ENCODE assay signal across 8 mouse cellular contexts in the genomic region with DNA sequence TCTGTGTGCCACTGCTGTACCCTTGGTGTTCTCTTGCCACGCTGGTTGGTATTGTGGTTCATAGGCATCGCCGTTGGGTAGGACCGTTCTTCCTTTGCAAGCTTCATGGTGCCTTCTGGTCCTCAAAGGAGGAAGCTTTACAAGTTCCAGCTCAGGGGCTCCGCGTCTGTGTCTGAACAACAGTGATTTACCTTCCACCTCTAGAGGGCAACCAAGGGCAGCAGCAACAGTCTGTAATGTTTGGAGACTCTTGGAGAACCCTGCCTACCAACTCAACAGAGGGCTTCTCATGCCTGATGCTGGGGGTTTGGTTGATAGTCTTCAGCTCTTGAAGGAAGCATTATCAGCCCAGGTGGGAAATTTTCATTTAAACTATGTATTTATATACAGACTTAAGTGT. TPM values are rescaled to one million over a fixed set of nuclear protein-coding genes. Genes with fewer than 3 reads are reported as not detected.
DNase-seq lines count a peak whose midpoint lies in the region; ATAC-seq lines count a peak whose summit lies in the region.

No protein-coding gene starts in this region.

- H3K4me3 ChIP-seq in heart, embryonic 11.5 days (ENCODE audit: low read depth, low read length): no peak overlapping the region

- no peak for ATAC-seq in heart, embryonic 11.5 days (replicated peaks; ENCODE audit: insufficient number of reproducible peaks, low FRiP score, low TSS enrichment)

- peaks cover 3% of the 10 kb centered on the region; the same call in 1 of the 2 replicates for H3K4me1 ChIP-seq in heart, embryonic 11.5 days (ENCODE audit: control insufficient read depth, insufficient read depth, low read length)

- no peaks in the 10 kb centered on the region for H3K36me3 ChIP-seq in heart, embryonic 11.5 days (ENCODE audit: control insufficient read depth, insufficient read depth, low read length)

- no peak overlapping the region for H3K4me2 ChIP-seq in heart, embryonic 11.5 days

- 69% methylated on average over 6 of the region's 6 CpGs for WGBS in heart, embryonic 11.5 days (ENCODE audit: insufficient replicate concordance)

- peak; percentile 33 for DNase-seq in heart, adult 8-10 months (ENCODE audit: low spot score)
- peak; percentile 17 to 51 for DNase-seq in CD8-positive naive resting alpha-beta T cell, adult 2 months (ENCODE audit: low read depth in 2 of 2, low spot score in 2 of 2)
- DNase-seq in c-Kit-positive CD71-positive TER-119-negative erythroid progenitor cells, embryonic 14.5 days (ENCODE audit: low read depth): peak; percentile 6
- DNase-seq in forelimb bud, embryonic 11.5 days (ENCODE audit: low read depth, low spot score): peak; percentile 20
- peak; percentile 29 for DNase-seq in layer of hippocampus, adult 9-10 months (ENCODE audit: low spot score)
- peak; percentile 24 for DNase-seq in mesoderm, embryonic 11.5 days (ENCODE audit: low read depth, low spot score)
- DNase-seq in thymus, postnatal 36 days: peak; percentile 44 to 49

- H3K9me3 ChIP-seq in heart, embryonic 11.5 days (replicated peaks; ENCODE audit: control insufficient read depth, low read length): no peaks in the 10 kb centered on the region

- H3K27ac ChIP-seq in heart, embryonic 11.5 days (ENCODE audit: low read depth, low read length): no peak overlapping the region

- H3K9ac ChIP-seq in heart, embryonic 11.5 days (ENCODE audit: low read depth, low read length): no peak overlapping the region

- no peaks in the 10 kb centered on the region for H3K27me3 ChIP-seq in heart, embryonic 11.5 days (ENCODE audit: control insufficient read depth, insufficient read depth, low read length)

RNA-seq across cellular contexts. Expression of a gene that starts 7.8 kb away (rescaled TPM):
- 1 to 10 TPM in 1 of 4 experiments, under 1 TPM in 3; 0.38 to 1.0 (median 0.62) TPM for total RNA-seq in heart, adult 8-10 months (2022)
- polyA plus RNA-seq in heart, embryonic 11.5 days (2014; fragmentation: Nextera tagmentation; extraction: Ambion mirVana): 0.37 TPM in 1 of 2 replicates, not detected in the other
